ENCODE assay signal across 8 mouse cellular contexts in genomic region chr1:131937659-131938305, GRCm38 (mm10). TPM values are rescaled to one million over a fixed set of nuclear protein-coding genes. Genes with fewer than 3 reads are reported as not detected.
A peak's percentile ranks its signal among the peaks of the same experiment; 100 is the strongest.
DNase-seq lines count a peak whose midpoint lies in the region; ATAC-seq and TF ChIP-seq lines count a peak whose summit lies in the region.

No protein-coding gene starts in this region.

- peak; percentile 76 for DNase-seq in MEL (ENCODE audit: low read depth, low spot score)
- DNase-seq in c-Kit-positive CD71-positive TER-119-positive erythroid progenitor cells, embryonic 14.5 days (ENCODE audit: low spot score), result peak; percentile 35
- DNase-seq in layer of hippocampus, adult 9-10 months (ENCODE audit: low spot score), result peak; percentile 62
- DNase-seq in lung, postnatal 0 days (ENCODE audit: low spot score), result peak; percentile 74
- peak; percentile 85 for DNase-seq in retina, embryonic 14.5 days (ENCODE audit: low spot score)
- DNase-seq in urinary bladder, postnatal 10 days (ENCODE audit: low spot score), result peak; percentile 21

- H3K9me3 ChIP-seq in MEL (replicated peaks; ENCODE audit: insufficient read depth, low read length), result no peaks in the 10 kb centered on the region
- no peaks in the 10 kb centered on the region for H3K9me3 ChIP-seq in forebrain, embryonic 15.5 days
- H3K9me3 ChIP-seq in hindbrain, embryonic 12.5 days (replicated peaks), result no peaks in the 10 kb centered on the region
- no peaks in the 10 kb centered on the region for H3K9me3 ChIP-seq in lung, postnatal 0 days (ENCODE audit: low read length)

- H3K4me1 ChIP-seq in MEL (ENCODE audit: control insufficient read depth in 1 of 2, insufficient read depth in 2 of 2, low read length in 2 of 2), result peaks cover 22 to 23% of the 10 kb centered on the region in 2 experiments
- H3K4me1 ChIP-seq in forebrain, embryonic 15.5 days, result no peaks in the 10 kb centered on the region
- H3K4me1 ChIP-seq in hindbrain, embryonic 12.5 days, result no peaks in the 10 kb centered on the region
- no peaks in the 10 kb centered on the region for H3K4me1 ChIP-seq in lung, postnatal 0 days (ENCODE audit: insufficient read depth, low read depth, low read length)

- H3K27me3 ChIP-seq in MEL (ENCODE audit: control insufficient read depth in 1 of 2, insufficient read depth in 2 of 2, low read length in 2 of 2), result no peaks in the 10 kb centered on the region
- H3K27me3 ChIP-seq in forebrain, embryonic 15.5 days, result no peaks in the 10 kb centered on the region
- no peaks in the 10 kb centered on the region for H3K27me3 ChIP-seq in hindbrain, embryonic 12.5 days
- H3K27me3 ChIP-seq in lung, postnatal 0 days (replicated peaks; ENCODE audit: insufficient read depth, low read length), result no peaks in the 10 kb centered on the region

- no peak overlapping the region for H3K4me3 ChIP-seq in MEL (ENCODE audit: control insufficient read depth in 1 of 2, insufficient read depth in 1 of 2, low read depth in 2 of 2, low read length in 2 of 2)
- H3K4me3 ChIP-seq in forebrain, embryonic 15.5 days, result no peak overlapping the region
- no peak overlapping the region for H3K4me3 ChIP-seq in hindbrain, embryonic 12.5 days
- no peak overlapping the region for H3K4me3 ChIP-seq in lung, postnatal 0 days (ENCODE audit: low read depth, low read length)

- no peaks in the 10 kb centered on the region for H3K79me2 ChIP-seq in MEL (ENCODE audit: control insufficient read depth, insufficient read depth, low read length, poor library complexity)

- H3K36me3 ChIP-seq in MEL (ENCODE audit: control insufficient read depth in 1 of 2, insufficient read depth in 2 of 2, low read length in 2 of 2), result peaks cover 22 to 39% of the 10 kb centered on the region in 2 experiments
- H3K36me3 ChIP-seq in forebrain, embryonic 15.5 days, result peaks cover 11% of the 10 kb centered on the region
- H3K36me3 ChIP-seq in hindbrain, embryonic 12.5 days, result peaks cover 19% of the 10 kb centered on the region; the same call in 1 of the 2 replicates
- no peaks in the 10 kb centered on the region for H3K36me3 ChIP-seq in lung, postnatal 0 days (ENCODE audit: insufficient read depth, low read length)

- ATAC-seq in forebrain, embryonic 15.5 days (replicated peaks), result 0 out of 2 replicates have a peak, but pooled peaks have one; percentile 48
- ATAC-seq in hindbrain, embryonic 12.5 days (ENCODE audit: low FRiP score), result peak; percentile 46; the same call in 1 of the 2 replicates
- ATAC-seq in lung, postnatal 0 days, result 0 out of 2 replicates have a peak, but pooled peaks have one; percentile 32

- no peak overlapping the region for H3K9ac ChIP-seq in MEL (ENCODE audit: control insufficient read depth, low read depth, low read length, poor library complexity, severe bottlenecking)
- H3K9ac ChIP-seq in forebrain, embryonic 15.5 days (replicated peaks), result no peak overlapping the region
- H3K9ac ChIP-seq in hindbrain, embryonic 12.5 days, result no peak overlapping the region
- no peak overlapping the region for H3K9ac ChIP-seq in lung, postnatal 0 days (replicated peaks; ENCODE audit: low read depth)

- TF ChIP-seq POLR2A in MEL (IDR thresholded peaks at IDR 0.05; ENCODE audit: control insufficient read depth in 1 of 2, insufficient read depth in 1 of 2, low read depth in 1 of 2, low read length in 2 of 2, poor library complexity in 1 of 2), result no peak; a peak in 1 of 4 replicates

- no peak overlapping the region for H3K4me2 ChIP-seq in forebrain, embryonic 15.5 days (replicated peaks)
- H3K4me2 ChIP-seq in hindbrain, embryonic 12.5 days (replicated peaks), result no peak overlapping the region
- no peak overlapping the region for H3K4me2 ChIP-seq in lung, postnatal 0 days (replicated peaks; ENCODE audit: low read depth, low read length)

- WGBS in forebrain, embryonic 15.5 days, result 40% methylated on average over 6 of the region's 6 CpGs
- 58% methylated on average over 6 of the region's 6 CpGs for WGBS in hindbrain, embryonic 12.5 days
- 54% methylated on average over 6 of the region's 6 CpGs for WGBS in lung, postnatal 0 days

- H3K27ac ChIP-seq in MEL (ENCODE audit: control insufficient read depth, low read depth, low read length), result no peak overlapping the region
- no peak overlapping the region for H3K27ac ChIP-seq in forebrain, embryonic 15.5 days (replicated peaks)
- H3K27ac ChIP-seq in hindbrain, embryonic 12.5 days, result no peak overlapping the region
- 0 out of 2 replicates have a peak overlapping the region, but pooled peaks have one; percentile 23 for H3K27ac ChIP-seq in lung, postnatal 0 days (ENCODE audit: low read length)

- TF ChIP-seq EP300 in MEL (IDR thresholded peaks at IDR 0.05; ENCODE audit: low read depth in 1 of 2, low read length in 2 of 2), result no peak
- TF ChIP-seq EP300 in lung, postnatal 0 days (IDR thresholded peaks at IDR 0.05), result no peak

- TF ChIP-seq CTCF in MEL (IDR thresholded peaks at IDR 0.05 in 2 of 3, conservative IDR thresholded peaks at IDR 0.05 in 1 of 3; ENCODE audit: control insufficient read depth in 1 of 3, insufficient read depth in 1 of 3, low read depth in 2 of 3, low read length in 3 of 3, poor library complexity in 1 of 3, severe bottlenecking in 1 of 3), result peak; percentile 69 to 88 (median 80)
- TF ChIP-seq CTCF in lung, postnatal 0 days (IDR thresholded peaks at IDR 0.05), result peak; percentile 91

- peak; percentile 75 for TF ChIP-seq RAD21 in MEL (IDR thresholded peaks at IDR 0.05; ENCODE audit: low read depth, low read length)

TF ChIP-seq in MEL, 35 proteins besides CTCF, POLR2A, EP300 and RAD21:
- TF ChIP-seq ZNF384 (IDR thresholded peaks at IDR 0.05; ENCODE audit: low read depth, low read length) (0 out of 2 replicates have a peak, but pooled peaks have one; percentile 9), ETS1 (IDR thresholded peaks at IDR 0.05; ENCODE audit: low read depth, low read length) (no peak), SIN3A (IDR thresholded peaks at IDR 0.05; ENCODE audit: low read length) (0 out of 2 replicates have a peak, but pooled peaks have one; percentile 27), ZC3H11A (IDR thresholded peaks at IDR 0.05; ENCODE audit: low read depth, low read length) (peak; percentile 76), SMC3 (IDR thresholded peaks at IDR 0.05; ENCODE audit: low read depth, low read length) (peak; percentile 80), POLR2AphosphoS5 (IDR thresholded peaks at IDR 0.05; ENCODE audit: borderline replicate concordance, low read depth, low read length) (no peak)
TF ChIP-seq in MEL: peak in this region for 4.

RNA-seq across cellular contexts. Expression of gene Slc45a3, which starts 25.0 kb away (rescaled TPM):
- 34.1 and 40.7 TPM in 2 replicates for total RNA-seq in MEL (2012; rRNA removed)
- polyA plus RNA-seq in MEL (2012; ENCODE audit: insufficient read depth in 1 of 2, insufficient read length in 2 of 2, low read depth in 1 of 2, low replicate concordance in 2 of 2, missing spikeins in 1 of 2), result 10 to 100 TPM in 1 of 2 experiments, not detected in 1; 15.6 TPM
- polyA plus RNA-seq in forebrain, embryonic 15.5 days (2015; fragmentation: Nextera tagmentation; extraction: Ambion mirVana), result 1.8 and 2.4 TPM in 2 replicates
- polyA plus RNA-seq in hindbrain, embryonic 12.5 days (2016; fragmentation: Nextera tagmentation; extraction: Ambion mirVana), result 5.6 and 6.4 TPM in 2 replicates
- 5.7 and 6.9 TPM in 2 replicates for polyA plus RNA-seq in lung, postnatal 0 days (2015; fragmentation: Nextera tagmentation; extraction: Ambion mirVana)

RNA-seq across cellular contexts. Expression of gene Nucks1, which starts 27.4 kb away (rescaled TPM):
- 113 and 121 TPM in 2 replicates for total RNA-seq in MEL (2012; rRNA removed)
- 10 to 100 TPM; 53.7 to 84.0 TPM for polyA plus RNA-seq in MEL (2012; ENCODE audit: insufficient read depth in 1 of 2, insufficient read length in 2 of 2, low read depth in 1 of 2, low replicate concordance in 2 of 2, missing spikeins in 1 of 2)
- polyA plus RNA-seq in forebrain, embryonic 15.5 days (2015; fragmentation: Nextera tagmentation; extraction: Ambion mirVana), result 62.9 and 63.2 TPM in 2 replicates
- 97.4 and 103 TPM in 2 replicates for polyA plus RNA-seq in hindbrain, embryonic 12.5 days (2016; fragmentation: Nextera tagmentation; extraction: Ambion mirVana)
- polyA plus RNA-seq in lung, postnatal 0 days (2015; fragmentation: Nextera tagmentation; extraction: Ambion mirVana), result 19.1 and 20.9 TPM in 2 replicates

Comparison
In these comparisons a context has a peak if more than half of its experiments do, and no peak if none do; other contexts are left out.
1. DNase-seq: peak in every context shown above with its lines; median percentile 85 in retina, embryonic 14.5 days; 76 in MEL; 74 in lung, postnatal 0 days; 62 in layer of hippocampus, adult 9-10 months; 35 in c-Kit-positive CD71-positive TER-119-positive erythroid progenitor cells, embryonic 14.5 days; 21 in urinary bladder, postnatal 10 days.